Mouse (Mus musculus) 416B (cell line): ENCODE results near the gene Tbc1d4.

Experiments
- DNase-seq: peaks from one replicate; pipeline ENCODE4 v3.0.0; 2011; ENCODE audit warnings: low read depth

Gene Tbc1d4

GRCm38 (mm10) chr14:101428805-101429516 is 180.0 kb downstream of the Tbc1d4 start:
- DNase-seq = peak; percentile 42

DNA sequence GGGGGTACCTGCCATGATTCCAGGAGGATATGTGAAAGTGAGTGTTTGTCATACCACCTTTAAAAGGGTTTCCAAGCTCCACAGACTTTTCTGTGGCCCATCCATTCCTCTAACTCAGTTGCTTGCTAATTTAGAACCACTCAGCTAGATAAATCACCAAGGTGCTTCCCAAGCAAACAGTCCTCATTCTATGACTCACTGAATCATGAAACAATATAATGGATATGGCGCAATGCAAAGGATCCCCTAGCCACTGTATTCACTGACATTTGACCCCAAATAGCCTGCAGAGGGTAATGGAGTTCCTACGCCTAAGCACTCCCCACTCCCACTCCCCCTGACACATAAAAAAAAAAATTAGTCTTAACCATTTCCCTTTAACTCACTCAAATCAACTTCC is 191.3 kb downstream of the Tbc1d4 start:
- no peak for DNase-seq
